Mouse (Mus musculus): ENCODE data around the gene Tmem170b.

The Tmem170b gene

DNA sequence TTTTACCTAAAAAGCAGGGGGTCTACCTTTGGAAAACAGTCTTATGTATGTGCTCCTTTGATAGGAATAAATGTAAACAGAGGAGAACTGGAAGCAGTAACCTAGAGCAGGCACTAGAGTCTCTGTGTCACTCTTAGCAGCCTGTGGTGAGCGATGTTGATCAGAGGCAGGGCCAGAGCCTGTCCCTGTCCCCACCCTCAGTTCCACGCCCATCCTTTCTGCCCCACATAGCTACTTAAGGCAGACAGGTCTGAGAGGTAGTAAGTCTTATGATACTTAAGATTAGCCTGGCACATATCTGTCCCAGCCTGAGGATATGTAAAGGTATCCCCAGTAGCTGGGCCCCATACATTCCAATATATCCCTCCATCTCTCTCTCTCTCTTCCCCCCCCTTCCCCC is 2.9 kb downstream of the Tmem170b start:
- in situ Hi-C loops (cut with MboI, MseI) = loop anchor here in 1 of 2 experiments (10.0 to 25.0 kb wide), 2 partner anchors 594 to 1904 kb away; partner anchors contain the start of gene Tmem14c

- in situ Hi-C loops (cut with MboI, MseI) = loop anchor here in 1 of 2 experiments (25.0 kb wide), 1 partner anchor 1901 kb away; no protein-coding TSS in a partner anchor
Observed at GRCm38 (mm10) chr13:41611046-41611445, 5.3 kb downstream of the Tmem170b start.

- in situ Hi-C loops (cut with MboI, MseI) = loop anchor here in 1 of 2 experiments (25.0 kb wide), 1 partner anchor 1898 kb away; no protein-coding TSS in a partner anchor
Observed at GRCm38 (mm10) chr13:41614539-41614938, 8.8 kb downstream of the Tmem170b start.

DNA sequence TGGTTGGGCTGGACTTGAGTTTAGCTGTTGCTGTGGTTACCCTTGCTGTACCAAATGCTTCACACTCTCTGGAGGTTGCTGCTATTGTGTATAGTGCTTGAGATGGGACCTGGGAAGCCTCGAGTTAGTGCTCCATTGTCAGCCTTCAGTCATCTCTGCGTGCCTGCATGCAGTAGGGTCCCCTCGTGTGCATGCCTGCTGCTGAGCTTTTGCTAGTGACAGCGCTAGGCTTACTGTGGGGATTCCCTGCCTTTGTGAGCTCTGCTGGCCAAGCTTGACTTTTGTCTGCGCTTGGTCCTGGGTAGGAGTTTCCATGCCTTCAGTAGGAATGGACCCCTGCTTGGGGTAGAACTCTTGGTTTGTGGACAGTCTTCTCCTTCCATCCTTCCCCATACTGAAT is 9.3 kb downstream of the Tmem170b start:
- in situ Hi-C loops (cut with MboI, MseI) = loop anchor here in 1 of 2 experiments (25.0 kb wide), 1 partner anchor 1897 kb away; no protein-coding TSS in a partner anchor

GRCm38 (mm10) chr13:41619470-41619869 is 13.8 kb downstream of the Tmem170b start:
- in situ Hi-C loops (cut with MboI, MseI) = loop anchor here in 1 of 2 experiments (25.0 kb wide), 1 partner anchor 1893 kb away; no protein-coding TSS in a partner anchor

DNA sequence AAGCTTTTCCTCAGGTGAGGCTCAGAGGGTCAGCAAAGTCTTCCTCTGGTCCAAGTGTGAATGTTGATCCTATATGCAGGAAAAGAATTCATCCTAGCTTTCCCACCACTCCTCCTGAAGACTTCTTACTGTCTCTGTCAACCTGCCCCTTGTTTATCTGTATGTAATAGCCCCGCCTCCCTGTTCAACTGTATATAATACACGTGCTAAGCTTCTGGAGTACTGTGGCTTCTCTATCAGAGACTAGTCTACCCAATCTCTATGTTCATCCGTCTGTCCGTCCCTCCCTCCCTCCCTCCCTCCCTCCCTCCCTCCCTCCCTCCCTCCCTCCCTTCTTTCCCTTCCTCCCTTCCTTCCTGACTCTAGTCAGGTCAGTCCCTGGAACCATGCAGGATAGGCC is 14.4 kb downstream of the Tmem170b start:
- in situ Hi-C loops (cut with MboI, MseI) = loop anchor here in 1 of 2 experiments (25.0 kb wide), 1 partner anchor 1892 kb away; no protein-coding TSS in a partner anchor

DNA sequence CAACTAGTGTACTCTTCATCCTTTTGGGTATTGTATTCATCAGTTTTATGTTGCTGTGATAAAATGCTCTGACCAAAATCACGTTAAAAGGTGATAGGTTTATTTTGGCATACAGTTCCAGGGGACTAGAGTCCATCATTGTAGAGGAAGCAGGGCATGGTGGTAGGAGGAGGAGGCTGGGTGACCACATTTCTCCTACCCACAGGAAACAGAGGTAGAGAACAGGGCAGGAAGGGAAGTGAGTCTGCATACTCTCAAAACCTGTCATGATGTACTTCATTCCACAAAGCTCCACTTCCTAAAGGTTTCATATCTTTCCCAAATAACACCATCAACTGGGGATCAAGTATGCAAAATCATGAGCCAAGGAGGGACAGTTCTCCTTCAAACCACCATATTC is 18.4 kb downstream of the Tmem170b start:
- in situ Hi-C loops (cut with MboI, MseI) = loop anchor here in 1 of 2 experiments (25.0 kb wide), 1 partner anchor 1888 kb away; no protein-coding TSS in a partner anchor

DNA sequence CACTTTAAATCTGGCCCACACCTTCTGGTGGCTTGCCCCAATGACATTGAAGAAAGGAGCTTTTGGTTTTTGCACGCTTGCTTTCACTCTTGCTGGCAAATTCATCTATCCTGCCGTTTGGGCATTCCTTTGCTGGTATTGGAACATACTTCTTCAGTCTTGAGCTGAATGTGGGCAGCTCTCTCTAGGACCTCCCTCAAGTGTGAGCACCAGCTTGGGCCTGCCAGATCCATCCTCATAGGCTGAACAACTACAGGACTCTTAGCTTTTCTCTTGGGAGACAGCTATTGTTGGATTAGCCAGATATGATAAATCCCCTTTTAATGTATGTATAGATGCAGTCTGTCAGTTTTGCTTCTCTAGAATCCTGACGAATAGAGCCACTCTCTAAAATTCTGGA is 19.5 kb downstream of the Tmem170b start:
- in situ Hi-C loops (cut with MboI, MseI) = no loop called here

DNA sequence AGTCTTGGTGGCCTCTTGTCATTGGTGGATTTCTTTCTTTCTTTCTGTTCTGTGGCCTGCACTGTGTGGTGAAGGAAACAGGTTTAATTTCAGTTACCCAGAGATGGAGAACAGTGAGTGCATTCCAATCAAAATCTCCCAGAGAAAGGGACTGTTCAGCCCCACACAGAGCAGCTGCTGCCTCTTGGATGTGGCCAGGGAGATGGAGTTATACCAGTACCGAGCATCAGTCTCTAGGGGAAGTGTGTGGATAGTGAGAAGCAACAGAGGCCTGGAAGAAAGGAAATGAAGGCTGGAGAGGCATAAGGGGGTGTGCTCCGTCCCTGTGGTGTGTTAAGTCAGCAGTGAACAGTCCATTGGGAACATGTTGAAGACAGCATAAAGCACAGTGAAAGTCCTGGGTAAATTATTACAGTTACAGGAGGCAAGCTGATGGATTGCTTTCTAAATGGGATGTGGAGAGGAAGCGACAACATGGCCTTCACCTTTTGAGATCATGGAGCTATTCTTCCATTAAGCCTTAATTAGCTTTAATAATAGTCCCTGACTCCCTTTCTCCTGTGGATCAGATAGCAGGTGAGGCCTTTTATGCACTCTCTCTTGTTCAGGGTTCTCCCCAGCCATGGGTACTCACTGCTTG is 21.7 kb downstream of the Tmem170b start:
- in situ Hi-C loops (cut with MboI, MseI) = no loop called here

GRCm38 (mm10) chr13:41634401-41634818 is 28.7 kb downstream of the Tmem170b start:
- in situ Hi-C loops (cut with MboI, MseI) = loop anchor here in 1 of 2 experiments (5.0 kb wide), 1 partner anchor 62 kb away; no protein-coding TSS in a partner anchor

DNA sequence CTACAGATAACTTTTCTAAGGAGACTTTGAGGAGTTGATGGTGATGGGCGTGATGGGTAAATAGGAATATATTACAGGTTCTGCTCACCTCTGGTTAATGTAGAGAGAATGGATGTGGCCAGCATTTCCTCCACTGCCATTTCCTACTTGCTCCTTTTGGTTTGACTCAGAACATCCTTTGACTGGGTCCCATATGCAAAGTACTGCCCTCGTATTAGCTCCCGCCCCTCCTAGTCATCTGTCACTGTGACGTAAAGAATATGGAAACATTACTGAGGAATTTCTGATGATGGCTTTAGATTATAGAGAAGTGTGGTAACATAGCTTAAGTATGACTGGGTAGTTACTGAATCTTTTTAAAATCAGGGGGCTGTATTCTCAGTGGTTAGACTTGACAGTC is 32.4 kb downstream of the Tmem170b start:
- in situ Hi-C loops (cut with MboI, MseI) = no loop called here

DNA sequence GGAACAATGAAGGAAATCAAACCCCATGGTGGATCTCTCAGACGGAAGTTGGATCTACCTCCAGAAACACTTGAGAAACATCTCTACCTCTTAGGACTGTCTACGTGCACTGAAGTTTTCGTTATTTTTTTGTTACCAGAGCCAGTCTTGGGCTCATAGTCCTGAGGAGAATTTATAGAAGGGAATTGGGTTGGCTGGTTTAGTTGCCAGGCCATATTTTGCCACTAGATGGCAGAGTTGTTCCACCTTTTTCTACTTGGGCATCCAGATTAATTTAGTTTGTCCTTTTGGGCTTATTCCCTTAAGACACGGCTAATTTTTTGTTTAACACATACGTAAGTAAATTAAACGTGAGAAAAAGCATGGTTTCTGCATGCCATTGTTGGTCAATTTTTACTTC is 37.1 kb downstream of the Tmem170b start:
- in situ Hi-C loops (cut with MboI, MseI) = loop anchor here in 1 of 2 experiments (10.0 kb wide), 1 partner anchor 62 kb away; no protein-coding TSS in a partner anchor

- in situ Hi-C loops (cut with MboI, MseI) = loop anchor here in 1 of 2 experiments (10.0 kb wide), 1 partner anchor 61 kb away; no protein-coding TSS in a partner anchor
Observed at GRCm38 (mm10) chr13:41643798-41644197, 38.1 kb downstream of the Tmem170b start.

DNA sequence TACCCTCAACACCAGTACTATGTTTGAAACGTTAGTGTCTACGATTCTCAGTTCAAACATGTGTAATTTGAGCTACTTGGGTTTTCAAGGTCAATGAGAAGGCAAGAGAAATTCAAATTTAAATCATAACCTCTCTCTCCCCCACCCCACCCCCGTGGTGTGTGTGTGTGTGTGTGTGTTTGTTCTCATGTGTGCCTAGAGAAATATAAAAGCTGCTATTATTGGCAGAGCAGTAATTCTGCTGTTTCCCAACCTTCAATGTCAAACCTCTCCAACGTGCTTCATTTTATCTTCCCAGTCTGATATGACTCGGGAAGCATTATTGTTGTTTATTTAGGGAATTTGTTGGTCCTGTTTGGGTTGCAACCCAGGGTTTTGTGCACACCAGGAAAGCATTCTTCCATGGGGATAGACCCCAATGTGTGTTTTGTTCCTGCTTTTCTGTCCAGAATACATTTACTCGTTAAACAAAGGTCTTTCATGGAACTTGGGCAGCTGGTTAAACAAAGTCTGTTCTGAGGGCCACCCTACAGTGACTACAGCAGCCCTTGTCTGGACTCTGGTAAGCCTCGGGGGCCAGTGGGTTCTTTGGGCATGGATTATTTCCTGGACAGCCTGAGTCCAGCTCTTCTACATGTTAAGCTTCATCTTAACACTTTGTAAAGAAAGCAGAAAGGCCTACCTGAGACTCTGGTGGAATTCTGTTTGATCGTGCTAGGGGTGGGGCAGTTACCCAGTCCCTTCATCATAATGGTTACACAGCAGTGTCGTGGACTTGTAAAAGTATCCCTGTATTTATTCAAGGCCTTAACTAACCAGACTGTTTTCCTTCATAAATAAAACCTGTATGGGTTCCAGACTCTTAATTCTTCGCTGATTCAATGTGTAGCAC is 39.1 kb downstream of the Tmem170b start:
- in situ Hi-C loops (cut with MboI, MseI) = loop anchor here (5.0 to 10.0 kb wide), 2 partner anchors 57 to 60 kb away; no protein-coding TSS in a partner anchor

DNA sequence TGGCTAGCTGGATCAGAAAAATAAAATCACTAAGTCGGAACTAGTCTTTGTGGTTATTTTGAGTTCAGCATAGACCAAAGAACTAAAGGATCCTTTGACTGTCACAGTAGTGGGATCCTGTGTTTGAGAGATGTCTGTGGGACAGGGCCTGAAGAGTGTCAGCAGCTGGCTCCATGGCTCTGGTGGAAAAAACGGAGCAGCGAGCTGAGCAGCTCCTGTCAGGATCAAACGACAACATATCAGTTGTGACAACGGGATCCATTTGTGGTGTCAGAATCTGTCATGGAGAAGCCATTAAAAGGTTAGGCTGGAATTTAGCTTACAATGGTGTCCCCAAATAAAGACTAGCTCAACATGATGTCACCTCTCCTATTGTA is 39.8 kb downstream of the Tmem170b start:
- in situ Hi-C loops (cut with MboI, MseI) = loop anchor here (5.0 to 10.0 kb wide), 2 partner anchors 57 to 59 kb away; no protein-coding TSS in a partner anchor

GRCm38 (mm10) chr13:41647976-41648375 is 42.3 kb downstream of the Tmem170b start:
- in situ Hi-C loops (cut with MboI, MseI) = loop anchor here (5.0 to 10.0 kb wide), 2 partner anchors 54 to 57 kb away; no protein-coding TSS in a partner anchor

DNA sequence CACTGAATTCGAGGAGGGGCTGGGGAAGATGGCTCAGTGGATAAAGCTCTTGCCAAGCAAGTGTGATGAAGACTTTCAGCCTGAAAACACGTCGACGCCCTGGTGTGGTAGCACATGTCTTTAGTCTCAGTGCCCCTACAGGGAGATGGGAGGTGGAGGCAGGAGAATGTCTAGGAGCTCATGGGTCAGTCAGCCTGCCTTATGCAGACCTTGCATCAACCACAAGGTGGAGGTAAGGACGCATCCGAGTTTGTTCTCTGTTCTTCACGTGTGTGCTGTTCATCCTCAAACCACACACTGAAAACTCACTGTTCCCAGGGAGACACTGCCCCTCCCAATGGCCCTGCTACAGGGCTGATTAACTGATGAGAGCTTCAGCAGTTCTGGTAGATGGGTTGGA is 45.0 kb downstream of the Tmem170b start:
- in situ Hi-C loops (cut with MboI, MseI) = no loop called here

DNA sequence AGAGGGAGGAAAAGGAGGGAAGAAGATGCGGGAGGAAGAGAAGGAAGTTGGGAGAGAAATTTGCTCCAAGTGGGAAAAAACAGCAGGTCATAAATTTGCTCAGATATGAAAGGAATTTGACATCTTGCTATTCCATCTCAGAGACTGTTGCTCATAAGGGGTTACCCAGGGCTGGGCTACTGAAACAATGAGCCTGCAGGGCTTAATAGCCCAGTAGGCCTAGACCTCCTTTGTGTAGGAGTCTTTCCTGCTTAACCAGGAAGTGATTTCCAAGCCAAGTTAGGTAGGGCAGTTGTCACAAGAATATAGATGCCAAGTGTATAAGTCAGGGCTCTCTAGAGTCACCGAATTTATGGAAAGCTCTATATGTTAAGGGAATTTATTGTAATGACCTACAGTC is 48.1 kb downstream of the Tmem170b start:
- in situ Hi-C loops (cut with MboI, MseI) = no loop called here

- in situ Hi-C loops (cut with MboI, MseI) = no loop called here
Observed at GRCm38 (mm10) chr13:41655576-41656090, 49.9 kb downstream of the Tmem170b start.

DNA sequence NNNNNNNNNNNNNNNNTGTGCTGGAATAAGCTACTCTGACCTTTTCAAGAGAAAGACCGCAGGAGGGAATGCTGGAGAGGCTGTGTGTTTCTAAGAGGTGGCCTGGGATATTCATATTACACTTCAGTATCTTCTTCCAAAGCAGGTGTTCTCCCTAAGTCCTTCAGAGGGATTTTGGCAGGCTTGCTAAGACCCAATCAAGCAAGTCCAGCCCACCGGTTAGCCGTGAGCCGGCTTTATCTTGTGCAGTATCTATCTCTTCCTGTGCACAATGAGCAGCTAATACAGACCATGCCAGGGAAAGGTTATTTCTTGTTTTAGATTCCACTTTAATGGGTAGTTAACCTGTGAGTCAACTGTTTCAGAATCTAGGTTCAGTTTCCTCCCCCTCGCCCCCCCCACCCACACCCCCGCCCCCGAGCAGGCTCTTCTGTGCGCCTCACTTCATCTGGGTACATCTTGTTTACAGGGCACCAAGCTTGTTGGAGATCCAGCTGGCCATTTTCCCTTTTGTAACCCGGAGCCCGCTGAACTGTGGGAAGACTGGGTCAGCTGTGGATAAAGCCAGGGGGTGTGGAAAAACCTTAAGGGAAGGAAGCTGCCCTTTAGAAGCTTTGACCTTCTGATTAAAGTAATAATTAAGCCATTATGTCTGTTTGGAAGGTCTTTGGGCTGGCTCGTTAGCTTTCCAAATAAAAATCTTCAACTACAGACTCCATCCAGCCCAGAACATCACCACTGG is 54.5 kb downstream of the Tmem170b start:
- in situ Hi-C loops (cut with MboI, MseI) = no loop called here

- in situ Hi-C loops (cut with MboI, MseI) = no loop called here
Observed at GRCm38 (mm10) chr13:41661116-41661515, 55.4 kb downstream of the Tmem170b start.

Measured in T-helper 17 cell (primary cell).